Mouse (Mus musculus) hindbrain, embryonic 10.5 days (tissue): ENCODE results near the gene Cd8b1. TPM values are rescaled to one million over a fixed set of nuclear protein-coding genes. Genes with fewer than 3 reads are reported as not detected.

ENCODE experiments used
- DNase-seq: peaks from one replicate; pipeline ENCODE4 v3.0.0-alpha.2; 2017; ENCODE audit warnings: low spot score
- H3K27ac ChIP-seq: fragments of 300-500 bp; sonication (generic); 2 replicates; pipeline ENCODE4 v1.5.1; 2016; ENCODE audit warnings: mild to moderate bottlenecking, moderate library complexity
- H3K27me3 ChIP-seq: fragments of 300-500 bp; sonication (generic); 2 replicates; pipeline ENCODE4 v1.6.1; 2016; ENCODE audit warnings: mild to moderate bottlenecking; ENCODE audit not compliant: poor library complexity, insufficient read depth, severe bottlenecking
- H3K36me3 ChIP-seq: fragments of 300-500 bp; sonication (generic); 2 replicates; pipeline ENCODE4 v1.6.1; 2016; ENCODE audit warnings: mild to moderate bottlenecking, moderate library complexity
- H3K4me1 ChIP-seq: fragments of 300-500 bp; sonication (generic); replicated peaks from 2 replicates; pipeline ENCODE4 v1.6.1; 2016; ENCODE audit warnings: mild to moderate bottlenecking
- H3K4me3 ChIP-seq: fragments of 300-500 bp; sonication (generic); 2 replicates; pipeline ENCODE4 v1.5.1; 2016; ENCODE audit warnings: mild to moderate bottlenecking, moderate library complexity
- H3K9me3 ChIP-seq: fragments of 300-500 bp; sonication (generic); 2 replicates; pipeline ENCODE4 v1.6.1; 2016; ENCODE audit warnings: mild to moderate bottlenecking, moderate library complexity
- WGBS: fragments of 180-500 bp; shearing (Covaris S2); methylation state at CpG from one replicate; pipeline ENCODE4 v1.1.7; 2016; 5-methylcytosine and 5-hydroxymethylcytosine counted together
- polyA plus RNA-seq: library from polyadenylated mRNA; unstranded; fragments of >200 nt; fragmentation: Nextera tagmentation; extraction: Ambion mirVana; gene quantifications from 2 replicates; pipeline ENCODE4 v1.2.1, GENCODE M21; 2016

The Cd8b1 gene
- polyA plus RNA-seq, 1 experiment from 2014 or later, result 0.13 TPM

- H3K27me3 ChIP-seq, result no peaks in the 10 kb centered on the region
- no peak overlapping the region for H3K27ac ChIP-seq
- DNase-seq, result no peak
- no peaks in the 10 kb centered on the region for H3K4me1 ChIP-seq
- no peak overlapping the region for H3K4me3 ChIP-seq
- WGBS, result 82% methylated on average over 2 of the region's 2 CpGs
- H3K9me3 ChIP-seq, result no peaks in the 10 kb centered on the region
- no peaks in the 10 kb centered on the region for H3K36me3 ChIP-seq
Observed at GRCm38 (mm10) chr6:71353722-71354121, 31.1 kb downstream of the Cd8b1 start.

- WGBS, result 92% methylated on average over 7 of the region's 7 CpGs
- no peak for DNase-seq
- Histone ChIP-seq H3K4me3 (no peak overlapping the region), H3K4me1 (no peaks in the 10 kb centered on the region), H3K9me3 (no peaks in the 10 kb centered on the region), H3K27me3 (no peaks in the 10 kb centered on the region), H3K27ac (no peak overlapping the region), H3K36me3 (no peaks in the 10 kb centered on the region)
Observed at GRCm38 (mm10) chr6:71357493-71357892, 34.9 kb downstream of the Cd8b1 start.

DNA sequence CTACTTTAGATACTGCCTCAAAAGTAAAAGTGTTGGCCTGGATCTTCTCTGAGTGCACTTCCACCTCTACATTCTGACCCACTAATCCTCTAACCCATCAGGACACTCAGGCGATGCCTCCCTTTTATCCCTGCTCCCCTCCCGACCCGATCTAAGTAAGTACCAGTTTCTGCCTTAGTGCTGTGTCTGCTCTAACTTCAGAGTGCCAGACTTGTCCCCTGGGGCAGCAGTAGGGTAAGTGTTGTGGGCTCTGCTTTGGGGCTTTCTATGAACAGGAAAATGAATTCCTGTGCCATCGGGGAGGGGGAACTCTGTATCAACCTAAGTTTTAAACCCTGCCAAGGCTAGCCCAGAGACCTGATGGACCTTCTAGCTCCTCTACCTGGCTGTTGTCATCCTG, 37.6 kb downstream of the Cd8b1 start:
- Histone ChIP-seq H3K4me1 (no peaks in the 10 kb centered on the region), H3K9me3 (no peaks in the 10 kb centered on the region), H3K27ac (no peak overlapping the region), H3K36me3 (no peaks in the 10 kb centered on the region), H3K4me3 (no peak overlapping the region), H3K27me3 (no peaks in the 10 kb centered on the region)
- WGBS, result 82% methylated on average over 4 of the region's 4 CpGs
- no peak for DNase-seq

DNA sequence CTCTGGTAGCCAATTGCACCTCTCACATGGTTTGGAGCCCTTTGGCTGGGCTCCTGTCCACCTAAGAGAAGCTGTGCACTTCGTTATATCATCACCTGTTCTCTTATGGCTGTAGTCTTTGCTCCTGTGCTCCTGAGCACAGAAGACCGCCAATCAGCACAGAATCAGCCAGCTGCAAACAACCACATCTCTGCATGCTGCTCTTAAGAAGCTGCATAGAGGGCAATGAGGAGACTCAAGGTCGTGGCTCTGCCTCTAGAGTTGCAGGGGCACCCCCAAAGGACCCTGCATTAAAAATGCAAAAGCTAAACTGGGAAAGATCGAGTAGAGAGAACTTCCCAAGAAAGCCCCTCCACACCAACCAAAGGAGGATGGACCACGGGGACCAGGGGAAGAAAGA, 38.2 kb downstream of the Cd8b1 start:
- Histone ChIP-seq H3K4me1 (no peaks in the 10 kb centered on the region), H3K27me3 (no peaks in the 10 kb centered on the region), H3K36me3 (no peaks in the 10 kb centered on the region), H3K4me3 (no peak overlapping the region), H3K27ac (no peak overlapping the region), H3K9me3 (no peaks in the 10 kb centered on the region)
- WGBS, result 58% methylated on average over 5 of the region's 5 CpGs
- no peak for DNase-seq

DNA sequence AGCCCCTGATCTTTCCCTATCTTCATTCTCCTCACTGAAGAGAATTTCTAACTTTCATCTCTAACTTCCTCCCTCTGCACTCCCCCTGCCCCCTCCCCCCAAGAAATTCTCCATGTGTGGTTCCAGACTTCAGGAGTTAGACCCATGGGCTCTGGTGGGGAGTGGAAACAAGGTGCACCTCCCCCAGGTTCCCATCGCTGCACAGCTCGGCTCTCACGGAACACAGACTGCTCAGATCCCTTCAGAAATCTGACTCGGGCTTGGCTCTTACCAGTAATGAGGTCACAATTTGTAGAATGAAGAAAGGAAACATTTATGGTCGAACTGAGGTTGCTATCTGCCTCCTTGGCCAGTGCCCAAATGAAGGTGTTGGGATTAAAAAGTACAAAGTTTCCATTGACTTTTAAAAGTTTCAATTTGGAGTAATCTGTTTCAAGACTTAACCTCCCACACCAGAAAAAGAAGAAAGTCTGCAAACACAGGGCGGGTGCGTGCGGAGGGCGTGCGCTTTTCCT, 38.6 kb downstream of the Cd8b1 start:
- H3K36me3 ChIP-seq, result no peaks in the 10 kb centered on the region
- no peak overlapping the region for H3K4me3 ChIP-seq
- no peaks in the 10 kb centered on the region for H3K9me3 ChIP-seq
- 89% methylated on average over 10 of the region's 10 CpGs for WGBS
- H3K4me1 ChIP-seq, result no peaks in the 10 kb centered on the region
- no peak overlapping the region for H3K27ac ChIP-seq
- no peaks in the 10 kb centered on the region for H3K27me3 ChIP-seq
- DNase-seq, result no peak

DNA sequence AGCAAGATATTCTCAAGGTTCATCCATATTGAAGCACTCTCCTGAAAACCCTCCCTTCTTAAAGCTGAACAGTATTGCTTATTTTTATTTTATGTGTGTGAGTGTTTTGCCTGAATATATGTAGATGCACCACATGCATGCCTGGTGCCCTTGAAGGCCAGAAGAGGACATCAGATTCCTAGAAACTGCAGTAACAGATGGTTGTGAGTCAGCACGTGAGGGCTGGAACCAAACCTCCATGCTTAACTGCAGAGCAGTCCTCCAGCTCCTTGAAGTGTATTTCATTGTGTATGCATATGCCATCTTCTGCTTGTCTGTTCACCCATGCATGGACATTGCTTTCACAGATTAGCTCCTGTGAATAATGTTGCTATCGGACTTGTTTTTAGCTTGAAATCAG, 41.4 kb downstream of the Cd8b1 start:
- Histone ChIP-seq H3K27me3 (no peaks in the 10 kb centered on the region), H3K4me3 (no peak overlapping the region), H3K4me1 (no peaks in the 10 kb centered on the region), H3K27ac (no peak overlapping the region), H3K36me3 (no peaks in the 10 kb centered on the region), H3K9me3 (no peaks in the 10 kb centered on the region)
- 70% methylated on average over 2 of the region's 2 CpGs for WGBS
- DNase-seq, result no peak

DNA sequence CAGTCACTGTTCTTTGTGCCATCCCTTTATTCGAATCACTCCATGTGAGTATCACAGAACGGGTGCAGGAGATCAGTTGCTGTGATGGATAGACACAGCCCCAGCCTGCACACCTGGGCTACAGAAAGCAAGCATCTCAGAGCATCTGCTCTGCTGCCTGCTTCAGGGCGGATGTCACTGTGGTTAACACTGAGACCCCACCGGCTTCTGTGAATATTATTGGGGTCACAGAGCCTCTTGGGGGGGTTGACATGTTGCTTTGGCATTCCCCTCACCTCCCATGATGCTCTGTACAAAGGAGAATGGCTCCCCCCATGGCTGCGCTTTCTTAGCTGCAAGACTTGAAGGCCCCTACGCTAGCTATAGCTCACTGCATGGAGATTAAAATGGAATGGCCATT, 46.8 kb downstream of the Cd8b1 start:
- Histone ChIP-seq H3K4me1 (no peaks in the 10 kb centered on the region), H3K4me3 (no peak overlapping the region), H3K36me3 (no peaks in the 10 kb centered on the region), H3K27ac (no peak overlapping the region), H3K27me3 (no peaks in the 10 kb centered on the region), H3K9me3 (no peaks in the 10 kb centered on the region)
- WGBS, result 91% methylated on average over 6 of the region's 6 CpGs
- DNase-seq, result no peak

DNA sequence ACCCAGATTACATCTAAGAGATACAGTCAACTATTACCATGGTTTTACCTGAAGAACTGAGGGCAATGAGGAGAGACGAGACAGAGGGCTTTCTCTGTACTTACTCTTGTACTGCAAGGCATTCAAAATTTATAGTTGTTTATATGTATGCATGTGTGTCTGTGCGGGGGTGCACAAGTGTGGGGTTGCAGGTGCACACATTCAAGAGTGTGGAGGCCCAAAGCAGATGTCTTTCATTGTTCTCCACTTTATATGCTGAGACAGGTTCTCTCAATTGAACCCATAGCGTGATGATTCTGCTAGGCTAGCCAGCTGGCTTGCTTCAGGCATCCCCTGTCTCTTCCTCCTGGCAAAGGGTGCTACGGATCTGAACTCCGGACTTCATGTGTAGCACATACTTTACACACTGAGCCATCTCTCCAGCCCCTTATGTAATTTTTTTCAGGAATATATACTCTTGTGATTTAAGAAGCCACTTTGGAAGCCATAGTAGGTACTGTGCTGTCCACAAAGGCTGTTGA, 48.6 kb downstream of the Cd8b1 start:
- no peak overlapping the region for H3K4me3 ChIP-seq
- WGBS, result 90% methylated on average over 5 of the region's 5 CpGs
- no peak overlapping the region for H3K27ac ChIP-seq
- H3K27me3 ChIP-seq, result no peaks in the 10 kb centered on the region
- no peak for DNase-seq
- H3K36me3 ChIP-seq, result no peaks in the 10 kb centered on the region
- H3K4me1 ChIP-seq, result no peaks in the 10 kb centered on the region
- H3K9me3 ChIP-seq, result no peaks in the 10 kb centered on the region

- WGBS, result 82% methylated on average over 5 of the region's 5 CpGs
- H3K4me1 ChIP-seq, result no peaks in the 10 kb centered on the region
- DNase-seq, result no peak
- H3K4me3 ChIP-seq, result no peak overlapping the region
- H3K36me3 ChIP-seq, result no peaks in the 10 kb centered on the region
- H3K9me3 ChIP-seq, result no peaks in the 10 kb centered on the region
- no peaks in the 10 kb centered on the region for H3K27me3 ChIP-seq
- no peak overlapping the region for H3K27ac ChIP-seq
Observed at GRCm38 (mm10) chr6:71372041-71372720, 49.6 kb downstream of the Cd8b1 start.

DNA sequence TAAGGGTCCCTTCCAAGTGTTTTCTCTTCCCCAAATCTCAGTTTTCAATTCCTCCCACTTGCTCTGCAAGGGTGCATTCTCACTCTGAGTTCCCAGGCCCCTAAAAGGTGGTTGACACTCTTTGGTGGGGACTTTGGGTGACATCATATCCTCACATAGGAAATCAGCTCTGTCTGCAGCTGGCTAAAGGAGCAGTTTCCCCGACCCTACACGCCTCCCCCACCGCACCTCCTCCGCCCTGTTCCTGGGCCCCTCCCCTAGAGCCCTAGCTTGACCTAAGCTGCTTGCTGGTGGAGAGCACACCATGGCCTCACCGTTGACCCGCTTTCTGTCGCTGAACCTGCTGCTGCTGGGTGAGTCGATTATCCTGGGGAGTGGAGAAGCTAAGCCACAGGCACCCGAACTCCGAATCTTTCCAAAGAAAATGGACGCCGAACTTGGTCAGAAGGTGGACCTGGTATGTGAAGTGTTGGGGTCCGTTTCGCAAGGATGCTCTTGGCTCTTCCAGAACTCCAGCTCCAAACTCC, 50.7 kb downstream of the Cd8b1 start, which contains the start of gene Cd8a:
TSS of gene Cd8a (plus strand) at position 179 of the 527 bp plus-strand sequence.
- Histone ChIP-seq H3K4me1 (no peaks in the 10 kb centered on the region), H3K4me3 (no peak within 1 kb of the TSS), H3K9me3 (no peaks in the 10 kb centered on the region), H3K36me3 (no peaks in the 10 kb centered on the region), H3K27ac (no peak within 1 kb of the TSS), H3K27me3 (no peaks in the 10 kb centered on the region)
- 80% methylated on average over 14 of the region's 14 CpGs for WGBS
- DNase-seq, result no peak

DNA sequence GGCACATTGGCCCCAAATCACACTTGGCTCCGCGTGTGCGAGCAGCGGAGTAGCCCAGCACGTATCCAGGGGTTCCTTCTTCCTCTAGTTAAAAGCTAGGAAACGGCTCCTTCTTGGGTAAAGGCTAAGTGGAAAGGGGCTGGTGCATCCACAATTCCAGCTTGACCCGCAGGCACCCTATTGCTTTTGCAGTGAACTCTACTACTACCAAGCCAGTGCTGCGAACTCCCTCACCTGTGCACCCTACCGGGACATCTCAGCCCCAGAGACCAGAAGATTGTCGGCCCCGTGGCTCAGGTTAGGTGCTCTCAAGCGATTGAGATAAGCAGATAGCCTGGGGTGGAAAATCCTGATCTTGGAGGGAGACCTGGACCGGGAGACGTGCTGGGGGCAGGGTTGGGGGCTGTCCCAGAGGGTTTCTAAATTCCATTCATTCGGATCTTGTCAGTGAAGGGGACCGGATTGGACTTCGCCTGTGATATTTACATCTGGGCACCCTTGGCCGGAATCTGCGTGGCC, 51.8 kb downstream of the Cd8b1 start:
- H3K4me3 ChIP-seq, result no peak overlapping the region
- H3K9me3 ChIP-seq, result no peaks in the 10 kb centered on the region
- H3K4me1 ChIP-seq, result no peaks in the 10 kb centered on the region
- H3K36me3 ChIP-seq, result no peaks in the 10 kb centered on the region
- WGBS, result 86% methylated on average over 19 of the region's 19 CpGs
- H3K27me3 ChIP-seq, result no peaks in the 10 kb centered on the region
- H3K27ac ChIP-seq, result no peak overlapping the region
- DNase-seq, result no peak

- Histone ChIP-seq H3K4me3 (no peak overlapping the region), H3K4me1 (no peaks in the 10 kb centered on the region), H3K27me3 (no peaks in the 10 kb centered on the region), H3K9me3 (no peaks in the 10 kb centered on the region), H3K36me3 (no peaks in the 10 kb centered on the region), H3K27ac (no peak overlapping the region)
- DNase-seq, result no peak
- WGBS, result 82% methylated on average over 2 of the region's 2 CpGs
Observed at GRCm38 (mm10) chr6:71374921-71375320, 52.3 kb downstream of the Cd8b1 start.

- Histone ChIP-seq H3K9me3 (no peaks in the 10 kb centered on the region), H3K27ac (no peak overlapping the region), H3K4me1 (no peaks in the 10 kb centered on the region), H3K36me3 (no peaks in the 10 kb centered on the region), H3K27me3 (no peaks in the 10 kb centered on the region), H3K4me3 (no peak overlapping the region)
- no peak for DNase-seq
- 96% methylated on average over 13 of the region's 13 CpGs for WGBS
Observed at GRCm38 (mm10) chr6:71376711-71377110, 54.1 kb downstream of the Cd8b1 start.
